Mouse (Mus musculus) fibroblast of lung, adult 2 months (primary cell): Measurements from ENCODE around the gene Adamts2.

Experiments used
- DNase-seq: peaks from one replicate; pipeline ENCODE4 v3.0.0-alpha.2; 2011; ENCODE audit warnings: low read depth

Adamts2 gene

DNA sequence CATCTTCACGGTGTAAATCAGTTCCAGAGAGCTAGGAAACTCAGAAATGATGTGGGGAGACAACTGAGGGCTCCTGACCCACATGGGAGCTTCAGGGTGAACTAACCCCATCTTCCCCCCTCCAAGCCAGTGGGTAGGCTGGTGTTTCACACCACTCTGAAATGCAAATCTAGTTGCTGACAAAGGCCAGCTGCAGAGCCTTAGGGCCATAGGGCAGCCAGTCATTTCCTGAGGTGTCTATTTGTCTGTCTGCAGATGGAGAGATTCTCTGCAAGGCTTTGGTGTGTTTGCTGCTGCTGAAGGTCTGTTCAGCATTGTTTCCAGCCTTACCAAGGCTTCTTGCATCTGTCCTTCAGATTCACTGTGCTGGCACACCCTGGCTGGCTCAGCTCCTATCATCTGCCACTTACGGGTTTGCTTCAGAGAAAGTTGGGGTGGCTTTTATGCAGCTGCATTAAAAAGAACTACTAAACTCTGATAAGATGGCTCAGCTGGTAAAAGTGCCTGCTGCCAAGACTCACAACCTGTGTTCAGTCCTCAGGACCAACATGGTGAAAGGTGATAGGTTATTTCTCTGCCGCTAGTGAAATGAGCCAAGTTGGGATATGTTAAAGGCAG, 246.7 kb downstream of the Adamts2 start:
- DNase-seq = no peak

DNA sequence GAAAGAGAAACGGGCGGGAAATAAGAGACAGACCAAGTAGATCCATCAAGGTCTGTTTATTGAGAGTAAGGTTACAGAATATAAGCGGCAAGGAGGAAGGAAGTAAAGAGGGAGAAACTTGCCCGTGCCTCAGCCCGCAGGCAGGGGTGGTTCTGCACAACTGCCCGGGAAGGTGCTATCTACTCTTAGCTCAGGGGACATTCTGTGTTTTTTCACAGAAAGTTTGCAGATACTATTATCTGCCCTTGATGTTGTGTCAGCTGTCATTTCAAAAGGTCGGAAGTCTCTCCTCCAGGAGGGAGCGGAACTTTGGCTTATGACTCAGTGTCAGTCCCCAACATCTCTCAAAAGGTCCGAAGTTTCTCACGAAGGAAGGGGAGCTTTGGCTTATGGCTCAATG, 247.4 kb downstream of the Adamts2 start:
- DNase-seq = no peak

DNA sequence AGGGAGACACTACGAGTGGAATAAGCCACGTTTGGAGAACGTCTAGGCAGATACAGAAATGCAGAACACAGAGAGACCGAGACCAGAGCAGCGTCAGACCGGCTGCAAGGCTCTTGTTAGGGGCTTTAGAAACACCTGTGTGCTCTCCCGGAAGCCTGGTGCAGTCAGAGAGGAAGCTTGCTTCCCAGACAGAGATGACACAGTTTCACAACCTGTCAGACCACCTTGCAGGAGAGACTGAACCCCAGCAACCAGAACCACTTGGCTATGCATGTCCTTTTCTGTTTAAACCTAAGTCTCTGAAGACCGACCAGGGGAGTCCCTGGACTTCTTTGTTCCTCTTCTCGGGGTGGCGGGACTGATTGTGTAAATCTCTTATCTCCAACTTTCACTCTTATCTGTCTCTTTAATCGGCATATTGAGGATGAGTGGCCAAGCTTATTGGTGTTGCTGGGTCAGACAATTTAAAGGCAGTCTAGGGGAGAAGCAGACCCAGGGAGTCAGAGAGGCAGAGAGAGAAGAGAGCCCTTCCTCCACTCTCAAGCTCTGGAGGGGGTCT, 248.4 kb downstream of the Adamts2 start, which contains the start of gene Grm6:
Gene Grm6, plus strand, starts transcription at position 509 of the 559 bp plus-strand sequence.
- DNase-seq = no peak

DNA sequence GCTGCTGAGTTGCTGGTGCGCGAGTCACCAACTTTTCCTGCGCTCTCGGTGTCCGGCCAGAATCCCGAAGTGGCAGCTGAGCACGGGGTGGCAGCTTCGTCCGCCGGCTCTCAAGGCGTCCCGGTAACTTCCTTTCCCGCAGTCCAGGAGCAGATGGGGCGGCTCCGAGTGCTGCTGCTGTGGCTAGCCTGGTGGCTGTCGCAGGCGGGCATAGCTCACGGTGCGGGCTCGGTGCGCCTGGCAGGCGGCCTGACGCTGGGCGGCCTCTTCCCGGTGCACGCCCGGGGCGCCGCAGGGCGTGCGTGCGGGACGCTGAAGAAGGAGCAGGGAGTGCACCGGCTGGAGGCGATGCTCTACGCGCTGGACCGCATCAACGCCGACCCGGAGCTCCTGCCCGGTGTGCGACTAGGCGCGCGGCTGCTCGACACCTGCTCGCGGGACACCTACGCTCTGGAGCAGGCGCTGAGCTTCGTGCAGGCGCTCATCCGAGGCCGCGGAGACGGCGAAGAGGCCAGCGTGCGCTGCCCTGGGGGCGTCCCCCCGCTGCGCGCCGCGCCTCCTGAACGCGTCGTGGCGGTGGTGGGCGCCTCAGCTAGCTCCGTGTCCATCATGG, 249.2 kb downstream of the Adamts2 start:
- no peak for DNase-seq
